Mouse (Mus musculus) lung, postnatal 4 days (tissue): ENCODE measurements at regions not wholly inside any gene's neighbourhood (a gene's known extent, or its start where the extent isn't known, plus 50 kb on each side); places are given as distances from the start of the nearest gene placed in this dataset.

Experiments used
- DNase-seq, 2 experiments: peaks; one replicate each; pipeline ENCODE4 v3.0.0; 2021

DNA sequence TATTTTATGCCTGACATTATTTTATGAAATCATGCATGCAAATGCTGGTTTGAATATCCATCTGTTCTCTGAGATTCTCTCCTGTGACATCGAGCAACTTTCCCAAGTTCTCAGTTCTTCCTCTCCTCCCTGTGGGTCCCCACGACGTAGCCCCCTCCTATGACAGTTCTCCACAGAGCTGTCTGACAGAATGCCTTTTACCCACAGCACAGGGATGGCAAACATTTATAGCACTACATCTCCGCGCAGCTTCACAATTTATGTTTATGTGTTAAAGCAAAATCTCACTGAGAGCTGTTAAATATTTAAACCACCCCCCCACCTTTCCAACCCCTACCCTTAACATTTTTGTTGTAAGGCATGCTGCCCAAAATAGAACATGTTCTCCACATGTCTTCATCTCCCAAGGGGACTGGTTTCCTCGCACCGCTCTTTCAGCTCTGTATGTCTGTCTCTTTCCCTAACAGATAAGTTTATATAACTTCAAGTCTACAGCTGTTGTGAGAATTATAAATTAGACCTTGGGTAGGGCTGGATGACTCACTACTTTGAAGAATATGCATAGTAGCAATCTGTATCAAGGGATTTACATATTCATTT, 63.5 kb upstream of the Ndst3 start:
- DNase-seq = no peak

DNA sequence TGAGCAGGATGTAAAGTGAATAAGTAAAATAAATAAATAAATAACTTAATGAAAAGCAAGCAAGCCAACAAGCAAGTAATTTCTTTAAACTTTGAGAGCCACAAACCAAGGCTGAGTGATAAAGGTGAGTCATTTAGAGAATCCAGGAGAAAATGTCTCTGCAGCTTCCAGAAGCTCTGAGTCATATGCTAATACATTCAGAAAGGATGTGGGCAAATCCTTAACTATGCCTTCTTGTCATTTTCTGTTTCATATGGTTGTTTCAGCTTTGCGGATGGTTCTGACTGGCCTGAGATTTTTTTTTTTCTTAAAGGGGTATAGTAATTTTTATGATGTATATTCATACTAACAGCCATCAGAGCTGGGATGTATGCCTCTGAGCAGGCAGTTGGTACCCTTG, 64.3 kb upstream of the Ndst3 start:
- DNase-seq = no peak

DNA sequence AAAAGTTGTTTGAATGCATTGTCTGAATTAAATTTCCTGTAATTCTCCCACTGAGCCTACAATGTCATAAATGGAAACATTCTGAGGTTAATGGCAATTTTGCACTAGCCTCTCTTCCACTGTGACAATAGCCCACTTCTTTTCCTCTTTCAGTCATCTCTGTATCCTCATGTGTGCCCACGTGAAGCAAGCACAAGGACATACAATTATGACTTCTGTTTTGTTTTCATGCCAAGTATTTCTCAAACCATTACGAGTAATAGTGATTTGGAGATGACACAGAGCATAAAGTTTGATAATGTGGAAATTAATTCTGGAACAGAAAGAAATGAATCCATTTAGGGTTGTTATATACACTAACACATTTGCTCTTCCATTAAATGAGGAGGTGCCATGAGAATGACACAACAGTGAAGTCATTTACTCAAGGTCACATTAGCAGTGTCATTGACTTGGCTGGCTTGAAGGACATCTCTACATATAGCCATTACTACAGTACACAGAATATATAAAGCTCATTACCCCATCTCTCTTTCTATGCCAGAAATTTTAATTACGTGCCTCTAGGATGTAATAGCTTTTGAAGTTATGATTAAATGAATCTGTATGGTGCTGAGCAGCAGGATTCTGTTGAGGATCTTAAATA, 75.4 kb upstream of the Ndst3 start:
- DNase-seq = no peak

DNA sequence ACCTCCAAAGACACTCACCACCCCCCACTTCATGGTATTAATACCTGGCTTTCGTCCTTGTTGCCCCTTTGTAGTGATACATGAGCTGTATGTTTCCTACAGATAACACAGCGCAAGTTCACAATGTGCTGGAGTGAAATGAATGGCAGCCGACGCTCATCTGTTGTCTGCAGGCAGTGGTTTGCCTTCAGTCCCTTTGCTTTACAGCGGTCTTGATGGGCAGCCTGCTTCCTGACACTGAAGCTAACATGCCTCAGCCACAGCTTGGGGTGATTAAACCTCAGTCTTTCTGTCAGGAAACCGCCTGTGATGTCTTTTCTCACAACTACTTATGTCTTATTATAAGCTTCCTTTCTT, 75.9 kb upstream of the Ndst3 start:
- DNase-seq = peak in 1 of 2 experiments; percentile 25

DNA sequence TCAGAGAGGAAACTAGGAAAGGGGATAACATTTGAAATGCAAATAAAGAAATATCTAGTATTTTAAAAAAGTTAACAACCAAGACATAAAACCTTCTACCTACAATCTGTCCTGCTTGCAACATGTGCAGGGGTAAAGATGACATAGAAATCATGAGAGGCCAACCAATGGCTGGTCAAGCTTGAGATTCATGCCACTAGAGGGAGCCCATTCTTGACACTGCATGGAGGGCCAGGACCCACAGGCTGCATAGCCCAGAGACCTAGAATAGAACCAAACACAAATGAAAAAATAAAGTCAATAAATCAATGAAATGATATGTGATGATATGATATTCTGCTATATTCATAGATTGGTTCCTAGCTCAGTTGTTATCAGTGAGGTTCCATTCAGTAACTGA, 89.9 kb upstream of the Ndst3 start:
- no peak for DNase-seq

DNA sequence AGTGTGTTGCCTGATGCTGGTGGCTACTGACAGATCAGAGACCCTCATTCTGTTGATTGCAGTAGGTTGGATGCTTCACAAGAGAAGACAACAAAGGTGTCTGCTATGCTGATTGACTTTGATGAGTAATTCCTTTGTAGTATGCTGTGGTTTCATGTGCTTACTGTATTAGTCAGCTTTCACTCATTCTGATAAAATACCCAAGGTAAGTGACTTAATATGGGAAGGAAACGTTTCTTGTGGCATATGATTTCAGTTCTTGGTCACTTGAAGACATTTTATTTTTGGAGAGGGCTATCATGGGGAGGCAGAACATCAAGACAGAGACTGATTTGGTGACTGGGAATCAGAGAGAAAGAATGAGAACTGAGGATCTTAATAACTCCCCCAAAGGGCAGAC, 90.9 kb upstream of the Ndst3 start:
- no peak for DNase-seq

DNA sequence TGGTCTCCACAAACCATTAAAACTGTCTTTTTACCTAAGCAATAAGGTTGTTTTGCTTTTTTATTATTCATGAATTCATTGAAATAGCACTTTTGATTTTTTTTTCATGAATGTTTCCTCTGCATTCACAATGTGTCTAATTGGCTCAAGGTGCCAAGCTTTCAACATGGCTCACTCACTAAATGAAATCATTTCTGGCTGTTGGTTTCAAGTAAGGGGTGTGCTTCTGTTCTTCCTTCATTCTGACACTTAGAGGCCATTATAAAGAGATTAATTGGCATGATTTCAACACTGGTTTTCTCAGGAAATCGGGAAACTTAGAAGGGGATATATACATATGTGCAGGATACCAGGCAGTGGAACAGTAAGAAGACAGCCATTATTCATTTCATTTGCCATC, 93.5 kb upstream of the Ndst3 start:
- DNase-seq = no peak

DNA sequence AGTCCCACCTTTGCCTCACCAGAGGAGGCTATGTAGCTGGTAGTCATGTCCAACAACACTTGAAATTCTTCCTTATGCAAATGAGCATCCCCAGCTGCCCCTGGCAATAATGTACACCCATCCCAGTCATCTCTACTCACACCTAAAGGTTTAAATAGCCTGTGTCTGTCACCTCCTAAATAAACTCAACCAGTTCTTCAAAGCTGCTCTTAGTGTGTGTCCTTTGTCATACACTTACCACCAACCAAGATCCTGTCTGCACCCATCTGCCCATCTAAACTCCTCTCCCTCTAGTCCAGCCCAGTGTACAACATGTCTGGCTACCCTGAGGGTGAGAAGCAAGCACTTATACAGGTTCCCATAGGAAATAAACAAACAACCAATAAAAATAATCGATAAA, 103.4 kb upstream of the Ndst3 start:
- DNase-seq = no peak

DNA sequence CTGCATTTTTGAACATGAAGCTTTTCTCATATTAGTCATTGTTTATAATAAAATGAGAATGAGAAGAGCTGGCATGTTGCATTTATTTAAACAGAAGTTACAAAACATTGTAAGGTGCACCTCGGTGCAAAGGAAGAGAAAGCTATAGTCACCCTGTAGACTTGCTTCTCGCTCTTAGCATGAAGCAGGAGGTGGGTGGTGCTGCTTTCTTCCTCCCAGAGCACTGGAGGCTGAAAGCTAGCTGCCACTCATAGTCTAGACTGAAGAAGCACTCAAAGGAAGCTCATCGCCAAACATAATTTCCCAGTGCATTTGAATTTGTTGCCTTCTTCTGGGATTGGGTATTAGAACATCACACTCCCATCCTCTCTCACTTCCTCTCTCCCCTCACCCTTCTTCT, 114.7 kb upstream of the Ndst3 start:
- DNase-seq = no peak

DNA sequence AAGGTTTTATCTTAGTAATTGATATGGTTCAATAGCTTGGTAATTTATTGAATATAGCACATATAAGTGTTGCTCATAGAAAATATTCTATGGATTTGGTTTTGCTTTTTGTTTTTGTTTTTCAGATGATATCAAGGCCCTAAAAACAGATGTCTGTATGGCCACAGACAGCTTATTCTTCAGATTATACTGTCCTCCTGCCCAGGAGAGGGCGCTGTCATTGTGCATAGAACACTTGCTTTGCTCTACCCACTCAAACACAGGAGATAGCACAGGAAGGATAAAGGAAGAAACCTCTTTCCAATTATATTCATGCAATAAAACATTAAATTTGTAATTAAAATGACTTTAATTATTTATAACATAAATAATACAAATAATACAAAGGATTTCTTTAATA, 115.4 kb upstream of the Ndst3 start:
- no peak for DNase-seq

DNA sequence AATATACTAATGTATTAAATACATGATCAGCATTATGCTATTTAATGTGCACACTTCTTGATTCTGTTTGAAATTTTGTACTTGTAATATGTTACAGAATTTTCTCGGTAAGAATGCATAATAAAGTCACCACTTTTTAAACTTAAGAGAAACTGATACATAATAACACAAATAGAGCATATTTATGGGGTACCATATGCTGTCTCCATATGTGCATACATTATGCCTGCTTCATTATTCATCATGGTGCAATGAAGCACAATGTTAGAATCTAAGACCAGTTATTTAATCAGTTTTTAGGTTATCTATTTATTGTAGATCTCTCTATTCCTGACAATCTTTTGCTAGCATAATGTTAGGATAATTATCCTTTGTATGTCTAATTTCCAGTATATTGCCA, 115.9 kb upstream of the Ndst3 start:
- DNase-seq = no peak

DNA sequence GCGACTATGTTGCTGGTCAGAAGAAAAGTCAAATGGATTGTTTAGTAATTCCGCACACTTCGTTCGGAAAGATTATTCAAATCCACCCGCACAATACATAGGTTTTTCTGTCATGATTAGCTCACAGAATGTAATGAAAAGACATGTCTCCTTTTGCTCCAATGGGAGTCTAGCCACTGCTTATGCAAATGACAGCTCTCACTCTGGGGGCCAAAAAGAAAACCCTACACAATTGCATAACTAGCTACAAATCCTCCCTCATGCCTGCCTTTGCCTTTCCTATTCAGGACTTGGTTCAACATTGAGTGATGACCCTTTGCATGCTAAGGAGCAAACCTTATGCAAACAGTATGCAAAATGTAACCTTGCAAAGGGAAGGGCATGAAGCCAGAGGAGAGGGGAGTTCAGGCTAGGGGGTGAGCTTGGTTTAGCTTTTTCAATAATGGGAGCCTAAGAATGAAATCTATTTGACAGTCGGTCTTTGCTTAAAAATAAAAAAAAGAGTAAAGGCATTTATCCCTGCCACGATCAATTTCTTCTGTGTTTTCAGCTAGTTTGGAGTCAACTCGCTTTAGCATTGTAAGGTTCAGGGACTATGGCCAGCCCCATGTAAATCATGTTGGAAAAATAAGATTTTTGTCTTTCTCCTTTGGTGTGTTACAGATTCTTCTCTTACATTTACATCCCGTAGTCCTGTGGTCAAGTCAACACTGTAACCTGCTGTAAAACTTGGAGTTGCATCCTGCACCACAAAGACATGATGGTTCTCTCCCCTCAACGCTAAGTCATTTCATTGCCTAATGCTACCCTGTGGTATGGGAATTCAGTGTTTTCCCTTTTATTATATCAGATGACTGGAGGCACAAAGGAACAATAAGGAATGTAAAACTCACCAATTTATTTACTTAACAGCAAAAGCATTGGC, 119.6 kb upstream of the Ndst3 start:
- DNase-seq = no peak

DNA sequence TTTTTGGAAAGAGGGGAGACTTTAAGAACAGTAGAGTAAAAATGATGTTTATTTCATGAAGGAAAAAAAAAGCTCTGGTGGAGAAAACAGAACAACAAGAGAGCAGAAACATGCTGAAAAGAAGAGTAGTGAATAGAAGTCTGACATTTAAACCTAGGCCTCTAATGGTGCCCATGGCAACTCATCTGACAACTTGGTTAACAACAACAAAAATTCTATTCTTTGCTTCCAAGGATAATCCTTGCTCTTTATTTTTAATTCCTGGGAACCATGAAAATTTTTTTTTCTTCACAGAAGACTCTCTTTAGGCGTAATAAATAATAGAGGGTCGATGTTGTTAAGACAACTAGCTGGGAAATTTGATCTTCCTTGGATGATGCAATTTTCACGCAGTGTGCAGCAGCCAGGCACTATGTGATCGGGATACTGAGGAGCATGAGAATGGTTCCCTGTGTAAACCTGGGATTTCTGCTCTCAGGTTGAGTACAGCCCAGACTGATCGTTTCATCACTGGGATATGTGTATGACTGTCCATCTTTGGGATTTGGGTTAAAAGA, 120.4 kb upstream of the Ndst3 start:
- DNase-seq = no peak

DNA sequence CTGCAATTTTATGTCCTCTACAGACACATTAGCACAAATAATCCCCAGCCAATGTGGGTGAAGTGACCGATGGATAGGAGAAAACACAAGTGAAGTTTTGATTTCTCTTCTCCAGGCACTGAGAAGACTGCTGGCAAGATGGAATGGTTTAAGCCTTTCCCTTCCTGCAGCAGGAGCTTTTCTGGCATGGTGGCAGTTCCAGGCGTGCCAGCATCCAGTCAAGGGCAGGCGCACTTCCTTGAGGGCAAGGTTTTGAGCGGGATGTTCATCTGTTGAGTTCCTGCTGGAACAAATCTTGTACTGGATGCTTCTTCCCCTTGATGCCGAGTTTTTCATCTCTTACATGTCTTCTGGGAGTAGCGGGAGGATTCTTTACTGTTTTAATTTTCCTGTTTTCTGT, 138.1 kb upstream of the Ndst3 start:
- DNase-seq = no peak

DNA sequence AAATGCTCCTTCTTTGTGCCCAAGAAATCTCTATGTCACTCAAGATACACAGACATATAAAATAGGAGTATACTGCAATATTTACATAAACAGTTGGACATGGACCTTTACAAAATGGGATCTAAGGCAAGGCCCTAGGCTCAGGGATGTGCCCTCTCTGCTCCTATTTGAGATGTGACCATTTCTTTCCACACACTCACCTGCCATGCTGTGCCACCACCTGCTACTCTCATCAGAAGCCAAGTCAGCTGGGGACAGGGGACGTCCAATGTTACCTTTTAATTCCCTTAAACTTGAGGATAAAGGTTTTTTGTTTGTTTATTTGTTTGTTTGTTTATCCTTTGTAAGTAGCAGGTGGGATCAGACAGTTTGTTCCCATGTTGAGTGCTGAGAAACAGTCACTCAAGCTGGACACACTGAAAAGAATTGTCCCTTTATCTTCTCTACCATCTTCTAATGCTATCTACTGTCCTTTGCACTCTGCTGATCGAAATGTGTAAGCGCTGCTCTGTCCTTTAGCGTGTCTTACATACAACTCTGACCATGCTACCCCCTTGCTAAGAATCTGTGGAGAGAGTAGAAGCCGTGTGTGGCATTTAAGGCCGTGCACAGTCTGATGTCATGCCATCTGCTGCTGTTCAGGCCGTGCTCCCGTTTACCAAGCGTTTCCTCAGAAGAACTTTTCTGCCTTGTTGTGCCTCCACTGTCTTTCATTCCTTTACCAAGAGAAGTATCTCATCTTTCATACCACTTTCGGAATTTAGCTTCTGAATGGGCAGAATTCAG, 147.9 kb upstream of the Ndst3 start:
- no peak for DNase-seq

DNA sequence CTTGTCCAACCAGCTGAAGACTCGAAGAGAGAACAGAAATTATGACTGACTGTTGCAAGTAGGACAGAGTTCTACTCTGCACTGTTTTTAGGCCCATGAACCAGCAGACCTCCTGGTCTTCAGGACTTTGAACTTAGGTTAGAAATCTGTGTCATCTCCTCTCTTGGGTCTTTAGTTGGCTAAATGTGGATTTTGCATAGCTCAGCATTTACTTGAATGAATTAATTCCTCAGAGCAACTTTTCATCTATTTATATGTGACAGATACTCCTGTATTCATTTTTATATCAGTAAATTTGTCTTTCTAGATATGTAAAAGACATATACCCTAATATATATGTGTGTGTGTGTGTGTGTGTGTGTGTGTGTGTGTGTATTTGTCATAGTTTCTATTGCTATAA, 155.9 kb upstream of the Ndst3 start:
- no peak for DNase-seq

DNA sequence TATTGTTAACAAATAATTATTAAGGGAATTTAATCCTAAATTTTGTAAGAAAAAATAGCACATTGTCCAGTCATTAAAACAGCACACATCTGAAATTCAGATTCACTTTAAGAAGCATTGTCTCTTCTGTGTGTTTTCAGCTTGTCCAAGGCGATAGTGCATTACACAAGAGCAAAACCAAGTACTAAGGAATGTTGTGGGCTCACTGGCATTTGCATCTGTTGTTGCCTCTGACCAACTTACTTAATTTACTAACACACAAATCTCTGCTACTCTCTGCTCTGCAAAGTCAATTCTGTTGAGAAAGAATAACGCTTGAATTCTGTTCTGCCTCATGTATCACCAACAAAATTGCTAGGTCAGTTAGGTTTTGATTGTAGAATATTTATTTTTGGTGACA, 158.0 kb upstream of the Ndst3 start:
- DNase-seq = no peak

DNA sequence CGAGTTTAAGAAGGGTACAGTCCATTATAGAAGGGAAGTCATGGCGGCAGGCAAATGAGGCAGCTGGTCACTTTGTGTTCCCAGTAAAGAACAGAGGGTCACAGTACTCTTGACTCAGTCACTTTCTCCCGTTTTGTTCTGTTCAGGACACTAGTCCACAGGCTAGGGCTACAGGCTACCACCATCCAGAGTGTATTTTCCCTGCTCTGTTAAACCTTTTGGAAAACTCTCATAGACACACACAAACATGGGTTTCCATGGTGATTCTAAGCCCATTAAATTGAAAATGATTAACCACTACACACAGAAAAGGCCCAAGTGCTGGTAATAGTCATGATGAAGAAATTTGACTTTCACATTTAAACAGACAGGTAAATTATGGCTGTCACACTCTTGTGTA, 162.2 kb upstream of the Ndst3 start:
- no peak for DNase-seq

DNA sequence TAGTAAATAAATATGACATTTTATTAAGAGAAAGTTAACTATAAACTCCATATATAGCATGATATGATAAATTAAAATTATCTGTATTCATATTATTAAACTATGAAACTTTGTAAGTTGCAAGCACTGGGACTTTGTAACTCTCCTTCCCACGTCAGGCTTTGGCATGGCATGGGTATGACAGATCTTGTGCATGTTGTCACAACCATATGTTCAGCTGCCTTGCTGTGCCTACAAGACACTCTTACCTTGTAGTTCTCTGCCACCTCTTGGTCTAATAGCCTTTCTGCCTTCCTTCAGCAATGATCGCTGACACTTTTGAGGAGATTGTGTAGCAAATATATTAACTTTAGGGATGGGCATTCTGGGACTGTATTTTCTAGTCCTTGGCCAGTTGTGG, 183.1 kb upstream of the Ndst3 start:
- no peak for DNase-seq

DNA sequence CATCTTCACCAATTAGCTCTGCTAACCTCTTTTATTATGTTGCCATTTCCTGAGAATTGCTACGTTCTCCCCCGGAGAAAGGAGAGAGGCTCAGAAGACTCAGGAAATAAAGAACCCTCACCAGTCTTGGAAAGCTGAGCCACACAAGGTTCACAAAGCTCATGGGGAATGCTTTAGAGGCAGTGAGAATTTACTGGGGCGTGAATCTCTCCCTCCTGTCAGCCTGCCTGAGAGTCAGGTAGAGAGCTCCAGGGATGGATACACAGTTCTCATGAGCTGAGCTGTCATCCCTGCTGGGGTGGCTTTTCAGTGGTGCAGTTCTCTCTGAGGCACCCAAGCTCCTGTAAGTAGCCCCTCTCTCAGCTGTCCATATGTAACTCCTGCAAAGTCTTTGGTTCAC, 203.0 kb upstream of the Ndst3 start:
- DNase-seq = no peak

DNA sequence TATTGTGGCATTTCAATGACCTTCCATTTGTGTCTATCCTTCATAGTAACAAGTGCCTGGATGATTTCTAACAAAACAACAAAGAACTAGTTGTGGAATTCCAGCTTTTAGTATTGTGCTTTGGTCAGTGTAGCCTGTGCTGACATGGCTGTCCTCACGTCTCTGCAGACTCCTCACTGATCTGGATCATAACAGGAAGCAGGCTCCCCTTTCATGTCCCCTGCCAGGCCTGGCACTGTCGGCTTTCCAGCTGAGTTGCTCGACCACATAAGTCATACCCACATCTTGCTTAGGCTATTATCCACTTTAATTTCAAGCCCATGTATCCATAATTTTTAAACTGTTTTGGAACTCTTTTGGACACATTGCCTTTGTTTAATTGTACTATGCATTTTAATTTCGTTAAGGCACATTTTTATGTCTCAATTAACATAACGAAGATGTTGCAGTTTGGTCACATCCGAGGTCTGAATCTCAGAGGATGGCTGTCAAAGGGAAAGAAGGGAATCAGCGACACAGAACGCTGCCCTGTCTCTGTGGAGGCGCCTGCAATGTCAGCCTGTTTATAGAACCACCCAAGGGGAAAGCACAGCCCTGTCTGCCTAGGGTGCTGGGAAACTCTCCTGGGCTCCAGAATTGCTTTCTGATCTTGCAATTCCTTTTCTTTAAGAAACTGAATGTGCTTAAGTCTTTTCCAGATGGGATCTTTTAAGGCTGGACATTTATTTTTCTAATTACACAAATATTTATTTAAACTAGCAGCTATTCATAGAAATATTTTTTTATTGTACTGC, 215.5 kb upstream of the Ndst3 start:
- peak; percentile 4 to 44 for DNase-seq

DNA sequence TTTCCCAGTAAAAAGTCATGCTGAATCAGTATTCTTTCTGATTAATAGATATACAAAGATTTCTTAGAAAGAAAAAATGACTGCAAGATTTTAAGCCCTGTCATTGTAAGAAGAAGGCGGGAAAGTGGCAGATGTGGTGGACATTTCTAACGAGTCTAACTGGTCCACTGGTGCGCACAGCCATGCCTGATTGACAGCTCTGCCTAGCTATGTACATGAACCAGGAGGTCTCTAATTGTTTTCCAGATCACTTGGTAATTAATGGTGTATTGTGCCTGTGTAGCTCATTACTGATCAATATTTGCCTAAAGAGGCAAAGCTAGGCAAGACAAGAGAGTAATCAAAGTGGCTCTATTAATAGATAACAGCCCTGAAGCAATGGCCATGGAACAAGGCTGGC, 227.5 kb upstream of the Ndst3 start:
- DNase-seq = no peak
